Mouse (Mus musculus): ENCODE data around the gene Atp8a1.

- TF ChIP-seq CTCF (IDR thresholded peaks at IDR 0.05; ENCODE audit: low read depth, low read length) (no peak), POLR2A (IDR thresholded peaks at IDR 0.05; ENCODE audit: insufficient read depth, low read length) (no peak), EP300 (IDR thresholded peaks at IDR 0.05; ENCODE audit: insufficient read depth, low read depth, low read length) (no peak)
These were observed 13.4 kb downstream of the Atp8a1 start for GRCm38 (mm10) chr5:67833841-67834240.
